Mouse (Mus musculus): ENCODE results near the gene Srrm3.

GRCm38 (mm10) chr5:135884641-135885040, 78.0 kb downstream of the Srrm3 start:
- no peak for TF ChIP-seq CTCF (IDR thresholded peaks at IDR 0.05; ENCODE audit: control insufficient read depth, insufficient read depth, insufficient replicate concordance, low read depth, low read length)
- no peak for TF ChIP-seq POLR2A (IDR thresholded peaks at IDR 0.05; ENCODE audit: control insufficient read depth, low read depth, low read length)
